Mouse (Mus musculus): ENCODE results near the gene Mphosph9. TPM values are rescaled to one million over a fixed set of nuclear protein-coding genes. Genes with fewer than 3 reads are reported as not detected.

Gene Mphosph9
- polyA plus RNA-seq, 1 experiment from 2014 or later: 21.2 TPM

GRCm38 (mm10) chr5:124359641-124360040, 31.9 kb upstream of the Mphosph9 start:
- H3K9ac ChIP-seq (ENCODE audit: low read length): no peak overlapping the region
- no peak overlapping the region for H3K27ac ChIP-seq (ENCODE audit: low read depth, low read length)
- DNase-seq (ENCODE audit: low spot score) (no peak), ATAC-seq (replicated peaks; ENCODE audit: low FRiP score) (no peak)
- no peaks in the 10 kb centered on the region for H3K9me3 ChIP-seq (ENCODE audit: control insufficient read depth, low read length)
- H3K36me3 ChIP-seq (ENCODE audit: control insufficient read depth, insufficient read depth, low read length): no peaks in the 10 kb centered on the region
- WGBS: 88% methylated on average over 2 of the region's 2 CpGs
- no peak overlapping the region for H3K4me2 ChIP-seq (ENCODE audit: low read depth, low read length, severe bottlenecking)
- 0 out of 2 replicates have a peak, but pooled peaks cover 1% of the 10 kb centered on the region for H3K4me1 ChIP-seq (replicated peaks; ENCODE audit: control insufficient read depth, insufficient read depth, low read length)
- no peak overlapping the region for H3K4me3 ChIP-seq (ENCODE audit: low read depth, low read length)
- H3K27me3 ChIP-seq (ENCODE audit: control insufficient read depth, insufficient read depth, low read length): no peaks in the 10 kb centered on the region

GRCm38 (mm10) chr5:124356695-124357094, 28.9 kb upstream of the Mphosph9 start:
- WGBS: 47% methylated on average over 3 of the region's 3 CpGs

GRCm38 (mm10) chr5:124355425-124355959, 27.7 kb upstream of the Mphosph9 start:
- Histone ChIP-seq H3K36me3 (ENCODE audit: control insufficient read depth, insufficient read depth, low read length) (no peaks in the 10 kb centered on the region), H3K4me1 (replicated peaks; ENCODE audit: control insufficient read depth, insufficient read depth, low read length) (peaks cover 13% of the 10 kb centered on the region), H3K4me2 (ENCODE audit: low read depth, low read length, severe bottlenecking) (peak overlapping the region; percentile 63), H3K4me3 (ENCODE audit: low read depth, low read length) (peak overlapping the region; percentile 98), H3K9me3 (ENCODE audit: control insufficient read depth, low read length) (no peaks in the 10 kb centered on the region), H3K27me3 (ENCODE audit: control insufficient read depth, insufficient read depth, low read length) (no peaks in the 10 kb centered on the region), H3K27ac (ENCODE audit: low read depth, low read length) (0 out of 2 replicates have a peak overlapping the region, but pooled peaks have one; percentile 68), H3K9ac (ENCODE audit: low read length) (peak overlapping the region; percentile 100; the same call in 1 of the 2 replicates)
- 0% methylated on average over 12 of the region's 12 CpGs for WGBS
- ATAC-seq (replicated peaks; ENCODE audit: low FRiP score) (no peak), DNase-seq (ENCODE audit: low spot score) (no peak)

More at GRCm38 (mm10) chr5:124356695-124357094, 28.9 kb upstream of the Mphosph9 start:
- no peak overlapping the region for H3K4me3 ChIP-seq (ENCODE audit: low read depth, low read length)
- no peaks in the 10 kb centered on the region for H3K9me3 ChIP-seq (ENCODE audit: control insufficient read depth, low read length)
- no peak overlapping the region for H3K27ac ChIP-seq (ENCODE audit: low read depth, low read length)
- H3K27me3 ChIP-seq (ENCODE audit: control insufficient read depth, insufficient read depth, low read length): no peaks in the 10 kb centered on the region
- H3K4me2 ChIP-seq (ENCODE audit: low read depth, low read length, severe bottlenecking): no peak overlapping the region
- DNase-seq (ENCODE audit: low spot score) (no peak), ATAC-seq (replicated peaks; ENCODE audit: low FRiP score) (no peak)
- no peak overlapping the region for H3K9ac ChIP-seq (ENCODE audit: low read length)
- peaks cover 4% of the 10 kb centered on the region for H3K4me1 ChIP-seq (replicated peaks; ENCODE audit: control insufficient read depth, insufficient read depth, low read length)
- no peaks in the 10 kb centered on the region for H3K36me3 ChIP-seq (ENCODE audit: control insufficient read depth, insufficient read depth, low read length)

- peak; percentile 40 for ATAC-seq (replicated peaks; ENCODE audit: low FRiP score)
- peak overlapping the region; percentile 68 for H3K27ac ChIP-seq (ENCODE audit: low read depth, low read length)
- 0% methylated on average over 30 of the region's 60 CpGs for WGBS
Observed at GRCm38 (mm10) chr5:124354574-124355424, 27.0 kb upstream of the Mphosph9 start.

GRCm38 (mm10) chr5:124353726-124354547, 26.2 kb upstream of the Mphosph9 start:
- Histone ChIP-seq H3K36me3 (ENCODE audit: control insufficient read depth, insufficient read depth, low read length) (peaks cover 5% of the 10 kb centered on the region), H3K27ac (ENCODE audit: low read depth, low read length) (peak overlapping the region; percentile 99), H3K4me3 (ENCODE audit: low read depth, low read length) (peak overlapping the region; percentile 98), H3K27me3 (ENCODE audit: control insufficient read depth, insufficient read depth, low read length) (no peaks in the 10 kb centered on the region), H3K9ac (ENCODE audit: low read length) (peak overlapping the region; percentile 100), H3K4me2 (ENCODE audit: low read depth, low read length, severe bottlenecking) (peak overlapping the region; percentile 90), H3K4me1 (replicated peaks; ENCODE audit: control insufficient read depth, insufficient read depth, low read length) (peaks cover 13% of the 10 kb centered on the region), H3K9me3 (ENCODE audit: control insufficient read depth, low read length) (no peaks in the 10 kb centered on the region)
- ATAC-seq (replicated peaks; ENCODE audit: low FRiP score) (peak; percentile 6; the same call in 1 of the 2 replicates), DNase-seq (ENCODE audit: low spot score) (peak; percentile 87)
- WGBS: under 1% methylated on average over 75 of the region's 132 CpGs

More at GRCm38 (mm10) chr5:124354574-124355424, 27.0 kb upstream of the Mphosph9 start:
- Histone ChIP-seq H3K9me3 (ENCODE audit: control insufficient read depth, low read length) (no peaks in the 10 kb centered on the region), H3K36me3 (ENCODE audit: control insufficient read depth, insufficient read depth, low read length) (no peaks in the 10 kb centered on the region; the same call in 1 of the 2 replicates), H3K9ac (ENCODE audit: low read length) (peak overlapping the region; percentile 100), H3K4me2 (ENCODE audit: low read depth, low read length, severe bottlenecking) (peak overlapping the region; percentile 63), H3K4me1 (replicated peaks; ENCODE audit: control insufficient read depth, insufficient read depth, low read length) (peaks cover 13% of the 10 kb centered on the region), H3K27me3 (ENCODE audit: control insufficient read depth, insufficient read depth, low read length) (no peaks in the 10 kb centered on the region), H3K4me3 (ENCODE audit: low read depth, low read length) (peak overlapping the region; percentile 98)
- DNase-seq (ENCODE audit: low spot score): peak; percentile 80

GRCm38 (mm10) chr5:124353011-124353725, 25.4 kb upstream of the Mphosph9 start:
- DNase-seq (ENCODE audit: low spot score) (no peak), ATAC-seq (replicated peaks; ENCODE audit: low FRiP score) (no peak)
- H3K9me3 ChIP-seq (ENCODE audit: control insufficient read depth, low read length): no peaks in the 10 kb centered on the region
- peaks cover 13% of the 10 kb centered on the region for H3K4me1 ChIP-seq (replicated peaks; ENCODE audit: control insufficient read depth, insufficient read depth, low read length)
- peaks cover 12% of the 10 kb centered on the region for H3K36me3 ChIP-seq (ENCODE audit: control insufficient read depth, insufficient read depth, low read length)
- H3K27me3 ChIP-seq (ENCODE audit: control insufficient read depth, insufficient read depth, low read length): no peaks in the 10 kb centered on the region
- H3K4me2 ChIP-seq (ENCODE audit: low read depth, low read length, severe bottlenecking): peak overlapping the region; percentile 90
- H3K4me3 ChIP-seq (ENCODE audit: low read depth, low read length): peak overlapping the region; percentile 98
- H3K27ac ChIP-seq (ENCODE audit: low read depth, low read length): peak overlapping the region; percentile 99
- H3K9ac ChIP-seq (ENCODE audit: low read length): peak overlapping the region; percentile 100
- under 1% methylated on average over 32 of the region's 32 CpGs for WGBS

GRCm38 (mm10) chr5:124352141-124352920, 24.6 kb upstream of the Mphosph9 start:
- Histone ChIP-seq H3K27me3 (ENCODE audit: control insufficient read depth, insufficient read depth, low read length) (no peaks in the 10 kb centered on the region), H3K36me3 (ENCODE audit: control insufficient read depth, insufficient read depth, low read length) (peaks cover 14% of the 10 kb centered on the region), H3K9ac (ENCODE audit: low read length) (peak overlapping the region; percentile 100), H3K4me2 (ENCODE audit: low read depth, low read length, severe bottlenecking) (peak overlapping the region; percentile 90), H3K4me1 (replicated peaks; ENCODE audit: control insufficient read depth, insufficient read depth, low read length) (peaks cover 13% of the 10 kb centered on the region), H3K27ac (ENCODE audit: low read depth, low read length) (peak overlapping the region; percentile 99), H3K4me3 (ENCODE audit: low read depth, low read length) (peak overlapping the region; percentile 98), H3K9me3 (ENCODE audit: control insufficient read depth, low read length) (no peaks in the 10 kb centered on the region)
- WGBS: under 1% methylated on average over 29 of the region's 30 CpGs
- peak; percentile 97 for DNase-seq (ENCODE audit: low spot score)
- peak; percentile 90 for ATAC-seq (replicated peaks; ENCODE audit: low FRiP score)
